In the genomic region with DNA sequence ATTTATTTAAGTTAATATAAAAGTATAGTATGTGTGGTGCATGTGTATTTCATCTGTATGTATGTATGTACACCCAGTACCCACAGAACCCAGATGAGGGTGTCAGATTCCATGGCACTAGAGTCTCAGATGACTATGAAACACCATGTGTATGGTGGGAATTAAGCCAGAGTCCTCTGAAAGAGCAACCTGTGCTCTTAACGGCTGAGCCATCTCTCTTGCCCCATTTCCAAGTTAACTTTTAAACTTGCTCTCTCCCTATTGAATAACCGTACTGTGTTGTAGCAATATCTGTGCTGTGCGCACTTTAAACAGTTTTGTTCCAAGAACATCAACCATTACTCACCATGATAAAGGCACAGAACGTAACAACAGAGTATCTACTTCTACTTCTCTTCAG, we compare ENCODE assay signal across 27 mouse cellular contexts. TPM values are rescaled to one million over a fixed set of nuclear protein-coding genes. Genes with fewer than 3 reads are reported as not detected.
DNase-seq lines count a peak whose midpoint lies in the region; ATAC-seq and TF ChIP-seq lines count a peak whose summit lies in the region.
"Had no signal": no experiment of that assay in that cellular context is flagged by ENCODE, and none has a peak within 500 bp of the region (broad histone marks: within the 10 kb centered on the region; RNA-seq: fewer than 3 reads in every experiment).

No protein-coding gene starts in this region.

- 0 out of 2 replicates have a peak overlapping the region, but pooled peaks have one; percentile 36 for H3K27ac ChIP-seq in heart, embryonic 13.5 days (replicated peaks)
- H3K27ac ChIP-seq in kidney, adult 2 months (ENCODE audit: insufficient read depth, low read depth, low read length), result no peak overlapping the region
- no peak overlapping the region for H3K27ac ChIP-seq in liver, embryonic 16.5 days (ENCODE audit: low read length)
- H3K27ac ChIP-seq: forebrain, embryonic 13.5 days; hindbrain, embryonic 13.5 days; left cerebral cortex, adult 2 months; limb, embryonic 12.5 days; liver, embryonic 14.5 days; midbrain, embryonic 12.5 days; neural tube, embryonic 12.5 days had no signal

- intact Hi-C loops in heart, postnatal 25 days (cut with DNase I), result no loop called here

- no peak for DNase-seq in heart, postnatal 25 days (ENCODE audit: low spot score)
- peak; percentile 59 for DNase-seq in kidney, adult 2 months
- DNase-seq in kidney, postnatal 25 days, result no peak
- no peak for DNase-seq in liver
- DNase-seq in lung, postnatal 10 days, result no peak
- DNase-seq: adrenal gland, postnatal 14 days; cerebellum, adult 11 months; cerebellum, adult 9-10 months; cerebellum, postnatal 36 days; heart, postnatal 36 days; kidney, postnatal 10 days; lung, postnatal 4 days; right cerebral cortex, adult 18-20 months; thymus, postnatal 4 days had no signal

- TF ChIP-seq CTCF in kidney, adult 2 months (conservative IDR thresholded peaks at IDR 0.05; ENCODE audit: insufficient read depth, insufficient read length, low read depth, low read length), result no peak

- peaks cover 28% of the 10 kb centered on the region for H3K4me1 ChIP-seq in heart, embryonic 13.5 days
- H3K4me1 ChIP-seq in kidney, adult 2 months (ENCODE audit: control insufficient read depth, insufficient read depth, low read length), result no peaks in the 10 kb centered on the region; the same call in 1 of the 2 replicates
- H3K4me1 ChIP-seq in liver, embryonic 16.5 days (ENCODE audit: control insufficient read depth, low read depth, low read length), result peaks cover 4% of the 10 kb centered on the region
- H3K4me1 ChIP-seq: forebrain, embryonic 13.5 days; hindbrain, embryonic 13.5 days; limb, embryonic 12.5 days; midbrain, embryonic 12.5 days; neural tube, embryonic 12.5 days had no signal

- no peak for TF ChIP-seq POLR2A in kidney, adult 2 months (IDR thresholded peaks at IDR 0.05; ENCODE audit: low read depth, low read length)

- H3K4me2 ChIP-seq in heart, embryonic 13.5 days, result no peak overlapping the region
- no peak overlapping the region for H3K4me2 ChIP-seq in liver, embryonic 16.5 days (ENCODE audit: low read depth, low read length)
- H3K4me2 ChIP-seq: forebrain, embryonic 13.5 days; hindbrain, embryonic 13.5 days; limb, embryonic 12.5 days; midbrain, embryonic 12.5 days; neural tube, embryonic 12.5 days had no signal

- H3K9ac ChIP-seq in heart, embryonic 13.5 days, result no peak overlapping the region
- H3K9ac ChIP-seq in liver, embryonic 16.5 days (ENCODE audit: low read depth, low read length), result no peak overlapping the region
- H3K9ac ChIP-seq: forebrain, embryonic 13.5 days; hindbrain, embryonic 13.5 days; limb, embryonic 12.5 days; liver, embryonic 14.5 days; midbrain, embryonic 12.5 days; neural tube, embryonic 12.5 days had no signal

- H3K9me3 ChIP-seq in heart, embryonic 13.5 days, result no peaks in the 10 kb centered on the region
- no peaks in the 10 kb centered on the region for H3K9me3 ChIP-seq in liver, embryonic 16.5 days (replicated peaks; ENCODE audit: control insufficient read depth, low read length)
- H3K9me3 ChIP-seq: forebrain, embryonic 13.5 days; hindbrain, embryonic 13.5 days; limb, embryonic 12.5 days; megakaryocyte, embryonic 14.5 days; midbrain, embryonic 12.5 days; neural tube, embryonic 12.5 days had no signal

- H3K4me3 ChIP-seq in heart, embryonic 13.5 days, result no peak overlapping the region
- no peak overlapping the region for H3K4me3 ChIP-seq in kidney, adult 2 months (ENCODE audit: insufficient read depth, low read depth, low read length)
- H3K4me3 ChIP-seq in liver, embryonic 16.5 days (ENCODE audit: low read depth, low read length), result no peak overlapping the region
- H3K4me3 ChIP-seq: forebrain, embryonic 13.5 days; hindbrain, embryonic 13.5 days; left cerebral cortex, adult 2 months; limb, embryonic 12.5 days; megakaryocyte, embryonic 14.5 days; midbrain, embryonic 12.5 days; myocyte; neural tube, embryonic 12.5 days had no signal

- no peaks in the 10 kb centered on the region for H3K27me3 ChIP-seq in heart, embryonic 13.5 days (replicated peaks)
- H3K27me3 ChIP-seq in kidney, adult 2 months (replicated peaks; ENCODE audit: control insufficient read depth, insufficient read depth, low read length), result no peaks in the 10 kb centered on the region
- H3K27me3 ChIP-seq in liver, embryonic 16.5 days (ENCODE audit: control insufficient read depth, insufficient read depth, low read depth, low read length), result no peaks in the 10 kb centered on the region
- H3K27me3 ChIP-seq: forebrain, embryonic 13.5 days; hindbrain, embryonic 13.5 days; limb, embryonic 12.5 days; megakaryocyte, embryonic 14.5 days; midbrain, embryonic 12.5 days; neural tube, embryonic 12.5 days had no signal

- 78% methylated on average over 4 of the region's 4 CpGs for WGBS in heart, embryonic 13.5 days
- WGBS in kidney, adult 2 months, result 41% methylated on average over 4 of the region's 4 CpGs
- 69% methylated on average over 4 of the region's 4 CpGs for WGBS in liver, embryonic 16.5 days (ENCODE audit: insufficient replicate concordance)

- 0 out of 2 replicates have a peak, but pooled peaks cover 5% of the 10 kb centered on the region for H3K36me3 ChIP-seq in heart, embryonic 13.5 days
- H3K36me3 ChIP-seq in kidney, adult 2 months (ENCODE audit: control insufficient read depth, insufficient read depth, low read length), result no peaks in the 10 kb centered on the region
- H3K36me3 ChIP-seq in liver, embryonic 16.5 days (ENCODE audit: control insufficient read depth, insufficient read depth), result no peaks in the 10 kb centered on the region; the same call in 1 of the 2 replicates
- H3K36me3 ChIP-seq: neural tube, embryonic 12.5 days had no signal

- no peak for ATAC-seq in heart, embryonic 13.5 days (ENCODE audit: extremely low read depth, insufficient number of reproducible peaks, low FRiP score, low TSS enrichment)
- peak; percentile 77 for ATAC-seq in liver, embryonic 16.5 days (ENCODE audit: low read depth)
- ATAC-seq: CD4-positive, CD25-positive, alpha-beta regulatory T cell, adult 4 months; forebrain, embryonic 13.5 days; intestine, embryonic 16.5 days had no signal

RNA-seq across cellular contexts. Expression of a gene that starts 33.9 kb away (rescaled TPM):
- 62.3 and 63.5 TPM in 2 replicates for polyA plus RNA-seq in heart, embryonic 13.5 days (2015; fragmentation: Nextera tagmentation; extraction: Ambion mirVana)
- total RNA-seq in heart, postnatal 25 days (2021), result 10 to 100 TPM; 45.5 to 45.8 TPM
- 17.3 and 18.6 TPM in 2 replicates for polyA plus RNA-seq in kidney, adult 2 months (2012; rRNA removed)
- 30.1 and 31.4 TPM in 2 replicates for polyA plus RNA-seq in liver, embryonic 16.5 days (2015; fragmentation: Nextera tagmentation; extraction: Ambion mirVana)

RNA-seq across cellular contexts. Expression of a gene that starts 52.8 kb away (rescaled TPM):
- polyA plus RNA-seq in heart, embryonic 13.5 days (2015; fragmentation: Nextera tagmentation; extraction: Ambion mirVana), result 10.4 and 11.3 TPM in 2 replicates
- 1 to 10 TPM; 4.3 to 4.7 TPM for total RNA-seq in heart, postnatal 25 days (2021)
- 3.1 TPM in 2 replicates for polyA plus RNA-seq in kidney, adult 2 months (2012; rRNA removed)
- 5.2 and 5.7 TPM in 2 replicates for polyA plus RNA-seq in liver, embryonic 16.5 days (2015; fragmentation: Nextera tagmentation; extraction: Ambion mirVana)
